Mouse (Mus musculus) frontal cortex, postnatal 14 days (tissue): Measurements from ENCODE around the gene Olfr847.

Experiments used
- DNase-seq, 2 experiments: peaks; one replicate each; pipeline ENCODE4 v3.0.0; 2022; ENCODE audit warnings: low spot score in 2 of 2

Gene Olfr847

DNA sequence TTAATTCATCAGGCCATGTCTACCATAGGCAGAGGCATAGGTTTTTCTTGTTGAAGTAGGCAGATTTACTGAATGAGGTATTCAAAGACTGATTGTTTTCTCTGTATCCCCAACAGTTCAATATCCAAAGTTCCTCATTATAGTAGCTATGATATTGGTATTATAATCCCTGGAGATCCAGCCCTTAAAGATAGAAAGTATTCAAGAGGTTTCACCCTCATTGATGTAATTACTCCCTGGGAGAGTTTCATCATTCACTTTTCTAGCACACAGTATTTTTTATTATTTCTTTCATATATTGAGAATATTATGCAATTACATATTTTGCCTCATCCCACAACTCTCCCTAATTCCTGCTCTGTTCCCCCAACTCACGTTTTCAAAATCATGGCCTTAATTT lies at the start of gene Olfr847:
Olfr847 (minus strand) TSS at position 101 of the 400 bp plus-strand sequence.
- DNase-seq: no peak

DNA sequence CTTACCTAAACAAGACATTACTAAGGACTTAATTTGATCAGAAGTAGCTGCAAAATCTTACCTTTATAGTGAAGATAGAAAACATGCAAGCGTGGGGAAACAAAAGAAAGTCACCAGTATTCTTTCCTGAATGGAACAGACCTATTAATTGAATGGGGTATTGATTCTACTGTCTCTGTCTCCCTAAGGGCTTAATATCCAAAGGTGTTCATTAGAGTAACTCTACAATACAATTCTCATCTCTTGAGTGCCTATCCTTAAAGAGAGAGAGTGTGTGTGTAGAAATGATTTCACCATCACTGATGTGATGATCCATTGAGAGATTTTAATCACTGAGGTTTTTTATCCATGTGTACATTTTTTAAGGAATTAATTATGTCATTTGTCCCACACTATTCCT lies 14.6 kb downstream of the Olfr847 start, which contains the start of gene Olfr846:
Olfr846 (minus strand) TSS at position 101 of the 400 bp plus-strand sequence.
- no peak for DNase-seq

DNA sequence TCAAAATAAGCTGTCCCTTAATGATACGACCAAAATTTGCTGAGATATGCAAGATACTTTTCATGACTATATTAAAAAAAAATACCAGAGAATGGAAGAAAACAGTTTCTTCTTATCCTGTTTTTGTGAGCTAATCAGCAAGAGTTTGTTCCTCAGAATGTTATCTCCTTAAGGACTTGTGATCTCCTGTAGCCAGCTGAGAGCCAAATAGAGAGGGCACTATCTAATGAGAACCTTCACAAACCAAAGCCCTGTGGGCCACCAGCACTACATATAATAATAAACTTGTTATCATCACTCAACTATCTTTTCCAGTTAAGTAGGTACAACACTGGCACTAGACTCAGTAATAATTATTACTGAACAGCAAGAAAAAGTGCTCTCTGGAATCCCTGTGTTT lies 42.3 kb downstream of the Olfr847 start, which contains the start of gene Olfr845:
Olfr845 (plus strand) TSS at position 301 of the 400 bp plus-strand sequence.
- DNase-seq: no peak
